Mouse (Mus musculus) MEL (cell line): Measurements from ENCODE around the gene Rims1.

ENCODE experiments used
- CTCF ChIP-seq, 3 experiments: IDR thresholded peaks in 2 of 3; conservative IDR thresholded peaks in 1 of 3; 2 replicates each; pipeline ENCODE4 v1.5.1; 2011 to 2012; ENCODE audit warnings: low read length in 3 of 3, low read depth in 2 of 3, mild to moderate bottlenecking in 2 of 3, improper control_type of control experiment in 1 of 3, inconsistent platforms in 1 of 3, mixed read lengths in 1 of 3, moderate library complexity in 1 of 3; ENCODE audit not compliant: control insufficient read depth in 1 of 3, insufficient read depth in 1 of 3, poor library complexity in 1 of 3, severe bottlenecking in 1 of 3
- GATA1 ChIP-seq: IDR thresholded peaks from 2 replicates; pipeline ENCODE4 v1.6.1; 2011; ENCODE audit warnings: low read depth, low read length, improper control_type of control experiment
- JUND ChIP-seq: IDR thresholded peaks from 2 replicates; pipeline ENCODE4 v1.6.1; 2011; ENCODE audit warnings: low read depth, mild to moderate bottlenecking, improper control_type of control experiment, low read length
- POLR2A ChIP-seq, 2 experiments: IDR thresholded peaks; 2 replicates each; pipeline ENCODE4 v1.6.1; 2011 to 2012; ENCODE audit warnings: low read length in 2 of 2, mild to moderate bottlenecking in 2 of 2, control low read depth in 1 of 2, improper control_type of control experiment in 1 of 2, low read depth in 1 of 2, moderate library complexity in 1 of 2; ENCODE audit not compliant: control insufficient read depth in 1 of 2, insufficient read depth in 1 of 2, poor library complexity in 1 of 2
- SMC3 ChIP-seq: IDR thresholded peaks from 2 replicates; pipeline ENCODE4 v1.6.1; 2011; ENCODE audit warnings: low read depth, low read length, improper control_type of control experiment

GRCm38 (mm10) chr1:22293310-22293709, 512.5 kb downstream of the Rims1 start:
- TF ChIP-seq CTCF (IDR thresholded peaks at IDR 0.05 in 2 of 3, conservative IDR thresholded peaks at IDR 0.05 in 1 of 3; ENCODE audit: control insufficient read depth in 1 of 3, insufficient read depth in 1 of 3, low read depth in 2 of 3, low read length in 3 of 3, poor library complexity in 1 of 3, severe bottlenecking in 1 of 3) (no peak), SMC3 (no peak), POLR2A (IDR thresholded peaks at IDR 0.05; ENCODE audit: control insufficient read depth in 1 of 2, insufficient read depth in 1 of 2, low read depth in 1 of 2, low read length in 2 of 2, poor library complexity in 1 of 2) (no peak), JUND (no peak), GATA1 (no peak)
